Mouse (Mus musculus): ENCODE data around the gene Slc25a45. TPM values are rescaled to one million over a fixed set of nuclear protein-coding genes. Genes with fewer than 3 reads are reported as not detected.
A peak's percentile ranks its signal among the peaks of the same experiment; 100 is the strongest.

Gene Slc25a45
- polyA plus RNA-seq, 1 experiment from 2014 or later: 5.0 TPM

DNA sequence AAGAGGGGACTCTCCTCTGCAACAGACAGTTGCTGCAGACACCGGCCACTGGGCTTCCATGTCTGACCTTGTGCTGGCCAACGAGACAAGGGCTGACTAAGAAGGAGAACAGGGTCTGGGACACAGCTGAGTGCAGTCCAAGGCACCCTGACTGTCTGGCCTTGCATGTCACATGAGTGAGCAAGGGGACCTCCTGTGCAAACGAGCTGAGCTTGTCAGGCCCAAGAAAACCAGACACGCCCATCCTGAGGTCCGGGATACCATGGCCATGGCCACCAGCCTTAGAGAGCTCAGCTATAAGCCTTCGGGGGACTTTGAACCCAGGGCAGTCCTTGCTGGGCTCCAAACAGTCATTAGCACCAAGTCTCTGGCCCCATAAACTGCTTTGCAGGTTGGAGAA lies 9.5 kb upstream of the Slc25a45 start:
- no peak for ATAC-seq (replicated peaks; ENCODE audit: extremely low read depth, insufficient read depth, low FRiP score)
- Histone ChIP-seq H3K4me3 (ENCODE audit: low read length) (no peak overlapping the region), H3K36me3 (ENCODE audit: control insufficient read depth, insufficient read depth) (peaks cover 27% of the 10 kb centered on the region), H3K4me2 (ENCODE audit: low read depth, low read length) (no peak overlapping the region), H3K9ac (ENCODE audit: low read length) (no peak overlapping the region), H3K27ac (ENCODE audit: low read length) (no peak overlapping the region), H3K9me3 (replicated peaks; ENCODE audit: control insufficient read depth, low read length) (no peaks in the 10 kb centered on the region), H3K4me1 (ENCODE audit: control insufficient read depth, insufficient read depth, low read length) (peaks cover 22% of the 10 kb centered on the region), H3K27me3 (ENCODE audit: control insufficient read depth, insufficient read depth, low read length) (no peaks in the 10 kb centered on the region)
- WGBS: 85% methylated on average over 6 of the region's 6 CpGs

DNA sequence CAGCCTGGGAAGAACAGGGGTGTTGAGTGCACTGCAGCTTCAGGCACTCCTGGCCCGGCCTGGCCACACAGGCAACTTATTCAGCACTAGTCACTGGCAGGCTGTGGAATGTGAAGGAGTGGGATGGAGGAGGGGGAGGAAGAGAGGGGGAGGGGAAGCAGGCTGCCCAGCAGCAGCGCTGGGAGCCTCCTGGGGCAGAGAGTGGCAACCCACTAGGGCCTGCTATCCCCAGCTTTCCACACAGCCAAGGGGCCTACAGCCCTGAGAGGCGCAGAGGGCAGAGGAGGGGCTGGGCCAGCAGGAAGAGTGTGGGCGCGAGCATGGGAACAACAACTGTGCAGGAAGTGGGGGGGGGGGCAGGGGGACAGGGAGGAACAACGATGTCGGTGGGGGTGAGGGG lies 6.3 kb upstream of the Slc25a45 start:
- Histone ChIP-seq H3K27me3 (ENCODE audit: control insufficient read depth, insufficient read depth, low read length) (no peaks in the 10 kb centered on the region), H3K36me3 (ENCODE audit: control insufficient read depth, insufficient read depth) (peaks cover 16% of the 10 kb centered on the region), H3K4me2 (ENCODE audit: low read depth, low read length) (peak overlapping the region; percentile 51), H3K4me1 (ENCODE audit: control insufficient read depth, insufficient read depth, low read length) (peaks cover 35% of the 10 kb centered on the region), H3K27ac (ENCODE audit: low read length) (peak overlapping the region; percentile 54), H3K9me3 (replicated peaks; ENCODE audit: control insufficient read depth, low read length) (no peaks in the 10 kb centered on the region), H3K9ac (ENCODE audit: low read length) (peak overlapping the region; percentile 56), H3K4me3 (ENCODE audit: low read length) (peak overlapping the region; percentile 7; the same call in 1 of the 2 replicates)
- peak; percentile 67 for ATAC-seq (replicated peaks; ENCODE audit: extremely low read depth, insufficient read depth, low FRiP score)
- 0% methylated on average over 7 of the region's 7 CpGs for WGBS

- 0 out of 2 replicates have a peak, but pooled peaks have one; percentile 4 for ATAC-seq (replicated peaks; ENCODE audit: extremely low read depth, insufficient read depth, low FRiP score)
- H3K4me2 ChIP-seq (ENCODE audit: low read depth, low read length): peak overlapping the region; percentile 51
- peaks cover 16% of the 10 kb centered on the region for H3K36me3 ChIP-seq (ENCODE audit: control insufficient read depth, insufficient read depth)
- no peak overlapping the region for H3K4me3 ChIP-seq (ENCODE audit: low read length)
- WGBS: 36% methylated on average over 6 of the region's 6 CpGs
- H3K27ac ChIP-seq (ENCODE audit: low read length): peak overlapping the region; percentile 54
- peak overlapping the region; percentile 56 for H3K9ac ChIP-seq (ENCODE audit: low read length)
- no peaks in the 10 kb centered on the region for H3K27me3 ChIP-seq (ENCODE audit: control insufficient read depth, insufficient read depth, low read length)
- no peaks in the 10 kb centered on the region for H3K9me3 ChIP-seq (replicated peaks; ENCODE audit: control insufficient read depth, low read length)
- peaks cover 35% of the 10 kb centered on the region for H3K4me1 ChIP-seq (ENCODE audit: control insufficient read depth, insufficient read depth, low read length)
These were observed 5.9 kb upstream of the Slc25a45 start for GRCm38 (mm10) chr19:5871683-5872082.

DNA sequence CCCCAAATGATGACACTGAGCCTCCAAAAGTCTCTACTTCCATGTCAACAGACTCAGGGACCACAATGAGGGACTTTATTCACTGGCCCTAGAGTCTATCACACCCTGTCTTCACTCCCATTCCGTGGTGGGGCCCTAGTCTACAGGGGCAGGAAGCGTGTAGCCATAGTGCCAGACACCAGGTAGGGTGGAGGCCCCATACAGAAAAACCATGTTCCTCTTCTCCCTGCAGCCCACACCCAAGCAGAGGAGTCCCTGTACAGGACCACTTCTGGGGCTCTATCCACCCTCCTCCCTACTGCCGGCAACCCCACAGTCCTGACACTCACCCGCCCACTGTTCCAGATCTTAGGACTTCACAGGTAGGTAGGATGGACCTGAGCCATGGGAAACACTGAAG lies 5.1 kb upstream of the Slc25a45 start:
- WGBS: 67% methylated on average over 4 of the region's 4 CpGs
- peaks cover 16% of the 10 kb centered on the region for H3K36me3 ChIP-seq (ENCODE audit: control insufficient read depth, insufficient read depth)
- H3K4me2 ChIP-seq (ENCODE audit: low read depth, low read length): no peak overlapping the region
- no peak overlapping the region; the same call in 1 of the 2 replicates for H3K9ac ChIP-seq (ENCODE audit: low read length)
- no peaks in the 10 kb centered on the region for H3K9me3 ChIP-seq (replicated peaks; ENCODE audit: control insufficient read depth, low read length)
- no peaks in the 10 kb centered on the region for H3K27me3 ChIP-seq (ENCODE audit: control insufficient read depth, insufficient read depth, low read length)
- H3K4me3 ChIP-seq (ENCODE audit: low read length): no peak overlapping the region; the same call in 1 of the 2 replicates
- no peak overlapping the region for H3K27ac ChIP-seq (ENCODE audit: low read length)
- peaks cover 39% of the 10 kb centered on the region for H3K4me1 ChIP-seq (ENCODE audit: control insufficient read depth, insufficient read depth, low read length)
- ATAC-seq (replicated peaks; ENCODE audit: extremely low read depth, insufficient read depth, low FRiP score): no peak

DNA sequence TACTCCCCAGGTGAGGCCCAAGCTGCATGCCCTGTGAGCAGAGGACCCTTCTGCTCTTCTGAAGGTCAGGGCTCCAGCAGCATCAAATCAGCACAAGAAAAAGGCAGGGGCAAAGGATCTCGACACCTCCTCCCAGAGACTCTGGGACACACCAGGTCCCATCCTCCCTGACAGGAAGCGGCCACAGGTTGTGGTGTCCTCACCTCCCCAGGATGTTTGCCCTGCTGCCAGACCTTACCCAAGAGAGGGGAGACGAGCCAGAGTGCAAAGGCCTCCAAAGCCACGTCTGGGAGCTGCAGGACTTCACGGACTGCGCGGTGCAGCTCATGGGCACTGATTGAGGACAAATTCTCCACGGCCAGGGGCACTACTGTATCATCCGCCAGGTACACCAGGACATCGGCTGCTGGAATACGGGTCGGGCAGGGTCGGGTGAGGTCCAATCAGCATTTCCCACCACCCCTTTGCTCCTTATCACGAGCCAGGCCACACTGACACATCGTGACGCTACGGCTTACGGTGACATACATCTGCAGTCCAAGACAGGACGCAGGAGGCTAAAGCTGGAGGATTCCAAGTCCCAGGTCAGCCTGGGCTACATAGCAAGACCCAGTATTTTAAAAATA lies 4.6 kb upstream of the Slc25a45 start:
- H3K4me2 ChIP-seq (ENCODE audit: low read depth, low read length): peak overlapping the region; percentile 87; the same call in 1 of the 2 replicates
- peaks cover 12% of the 10 kb centered on the region for H3K36me3 ChIP-seq (ENCODE audit: control insufficient read depth, insufficient read depth)

DNA sequence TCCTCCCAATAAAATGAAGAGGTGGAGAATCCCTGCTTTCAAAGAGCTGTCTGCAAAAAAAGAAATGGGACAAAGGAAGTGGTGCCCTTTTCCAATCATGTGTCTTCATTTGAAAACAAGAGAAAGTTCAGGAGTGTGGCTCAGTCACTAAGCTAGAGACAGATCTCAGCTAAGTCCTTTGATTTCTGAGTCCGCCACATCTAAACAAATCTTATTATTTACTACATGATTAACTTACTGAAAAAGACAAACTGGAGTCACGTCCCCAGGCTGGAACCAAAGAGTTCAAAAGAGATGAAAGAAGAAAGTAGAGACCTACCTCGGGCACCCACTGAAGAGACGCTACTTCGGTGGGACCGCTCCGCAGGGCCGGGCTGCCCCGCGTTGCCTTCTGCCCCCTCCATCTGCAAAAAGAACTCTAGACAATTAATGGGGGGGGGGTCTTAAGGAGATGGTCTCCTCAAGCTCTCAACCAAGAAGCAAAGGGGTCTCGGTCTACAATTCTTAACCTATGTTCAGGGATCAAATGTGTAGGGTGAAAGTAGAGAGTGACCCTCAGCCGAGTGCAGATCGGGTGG lies 3.1 kb upstream of the Slc25a45 start:
- Histone ChIP-seq H3K9ac (ENCODE audit: low read length) (peak overlapping the region; percentile 86), H3K4me1 (ENCODE audit: control insufficient read depth, insufficient read depth, low read length) (peaks cover 54% of the 10 kb centered on the region), H3K9me3 (replicated peaks; ENCODE audit: control insufficient read depth, low read length) (no peaks in the 10 kb centered on the region), H3K27ac (ENCODE audit: low read length) (peak overlapping the region; percentile 9; the same call in 1 of the 2 replicates), H3K4me2 (ENCODE audit: low read depth, low read length) (peak overlapping the region; percentile 87), H3K27me3 (ENCODE audit: control insufficient read depth, insufficient read depth, low read length) (no peaks in the 10 kb centered on the region), H3K36me3 (ENCODE audit: control insufficient read depth, insufficient read depth) (peaks cover 4% of the 10 kb centered on the region), H3K4me3 (ENCODE audit: low read length) (peak overlapping the region; percentile 71)
- 7% methylated on average over 13 of the region's 13 CpGs for WGBS
- ATAC-seq (replicated peaks; ENCODE audit: extremely low read depth, insufficient read depth, low FRiP score): no peak

More for the DNA sequence above, 4.6 kb upstream of the Slc25a45 start:
- Histone ChIP-seq H3K4me1 (ENCODE audit: control insufficient read depth, insufficient read depth, low read length) (peaks cover 43% of the 10 kb centered on the region), H3K27ac (ENCODE audit: low read length) (no peak overlapping the region), H3K4me3 (ENCODE audit: low read length) (peak overlapping the region; percentile 2; the same call in 1 of the 2 replicates), H3K9me3 (replicated peaks; ENCODE audit: control insufficient read depth, low read length) (no peaks in the 10 kb centered on the region), H3K9ac (ENCODE audit: low read length) (peak overlapping the region; percentile 86), H3K27me3 (ENCODE audit: control insufficient read depth, insufficient read depth, low read length) (no peaks in the 10 kb centered on the region)
- no peak for ATAC-seq (replicated peaks; ENCODE audit: extremely low read depth, insufficient read depth, low FRiP score)
- 65% methylated on average over 19 of the region's 19 CpGs for WGBS

- H3K4me1 ChIP-seq (ENCODE audit: control insufficient read depth, insufficient read depth, low read length): peaks cover 54% of the 10 kb centered on the region
These were observed 2.6 kb upstream of the Slc25a45 start, which contains the start of gene Frmd8 for GRCm38 (mm10) chr19:5874969-5875480. Gene Frmd8, minus strand, starts transcription at chr19:5875274.

GRCm38 (mm10) chr19:5878362-5878722 lies 734 bp downstream of the Slc25a45 start:
- Histone ChIP-seq H3K4me2 (ENCODE audit: low read depth, low read length) (peak overlapping the region; percentile 58), H3K27me3 (ENCODE audit: control insufficient read depth, insufficient read depth, low read length) (no peaks in the 10 kb centered on the region), H3K4me1 (ENCODE audit: control insufficient read depth, insufficient read depth, low read length) (peaks cover 31% of the 10 kb centered on the region), H3K4me3 (ENCODE audit: low read length) (peak overlapping the region; percentile 43), H3K27ac (ENCODE audit: low read length) (peak overlapping the region; percentile 88), H3K36me3 (ENCODE audit: control insufficient read depth, insufficient read depth) (no peaks in the 10 kb centered on the region), H3K9me3 (replicated peaks; ENCODE audit: control insufficient read depth, low read length) (no peaks in the 10 kb centered on the region), H3K9ac (ENCODE audit: low read length) (peak overlapping the region; percentile 73)
- 46% methylated on average over 7 of the region's 7 CpGs for WGBS
- ATAC-seq (replicated peaks; ENCODE audit: extremely low read depth, insufficient read depth, low FRiP score): no peak

More at GRCm38 (mm10) chr19:5874969-5875480, 2.6 kb upstream of the Slc25a45 start, which contains the start of gene Frmd8:
- Histone ChIP-seq H3K36me3 (ENCODE audit: control insufficient read depth, insufficient read depth) (no peaks in the 10 kb centered on the region; the same call in 1 of the 2 replicates), H3K4me2 (ENCODE audit: low read depth, low read length) (peak within 1 kb of the TSS; percentile 87), H3K4me3 (ENCODE audit: low read length) (peak within 1 kb of the TSS; percentile 71), H3K9me3 (replicated peaks; ENCODE audit: control insufficient read depth, low read length) (no peaks in the 10 kb centered on the region), H3K9ac (ENCODE audit: low read length) (peak within 1 kb of the TSS; percentile 86), H3K27ac (ENCODE audit: low read length) (peak within 1 kb of the TSS; percentile 9), H3K27me3 (ENCODE audit: control insufficient read depth, insufficient read depth, low read length) (no peaks in the 10 kb centered on the region)
- ATAC-seq (replicated peaks; ENCODE audit: extremely low read depth, insufficient read depth, low FRiP score): peak; percentile 71
- WGBS: under 1% methylated on average over 37 of the region's 37 CpGs

DNA sequence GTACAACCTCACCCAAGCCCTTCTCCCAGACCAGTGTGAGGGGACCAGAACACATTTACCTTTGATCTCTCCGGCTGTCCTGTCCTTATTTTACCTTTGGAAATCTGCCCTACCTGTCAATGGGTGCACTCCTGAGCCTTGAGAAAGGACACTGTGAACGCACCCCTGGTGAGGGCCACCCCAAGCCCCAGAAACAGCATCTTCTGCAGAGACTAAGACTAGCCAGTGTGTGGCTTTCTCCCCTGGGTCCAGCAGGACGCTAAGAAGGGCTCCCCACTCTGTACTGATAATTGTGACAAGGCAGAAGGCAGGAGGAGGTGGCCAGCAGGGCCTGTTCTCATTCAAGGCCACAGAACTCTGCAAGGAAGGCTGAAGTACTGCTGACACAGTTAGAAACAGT lies 1.3 kb downstream of the Slc25a45 start:
- H3K27me3 ChIP-seq (ENCODE audit: control insufficient read depth, insufficient read depth, low read length): no peaks in the 10 kb centered on the region
- H3K4me1 ChIP-seq (ENCODE audit: control insufficient read depth, insufficient read depth, low read length): peaks cover 26% of the 10 kb centered on the region
- no peaks in the 10 kb centered on the region for H3K9me3 ChIP-seq (replicated peaks; ENCODE audit: control insufficient read depth, low read length)
- ATAC-seq (replicated peaks; ENCODE audit: extremely low read depth, insufficient read depth, low FRiP score): no peak
- H3K9ac ChIP-seq (ENCODE audit: low read length): peak overlapping the region; percentile 73
- no peak overlapping the region; the same call in 1 of the 2 replicates for H3K4me3 ChIP-seq (ENCODE audit: low read length)
- no peaks in the 10 kb centered on the region for H3K36me3 ChIP-seq (ENCODE audit: control insufficient read depth, insufficient read depth)
- peak overlapping the region; percentile 58; the same call in 1 of the 2 replicates for H3K4me2 ChIP-seq (ENCODE audit: low read depth, low read length)
- H3K27ac ChIP-seq (ENCODE audit: low read length): no peak overlapping the region
- 72% methylated on average over 3 of the region's 3 CpGs for WGBS
